Mouse (Mus musculus) embryo, embryonic 11 days (tissue): ENCODE measurements around the gene Limd1.
A peak's percentile ranks its signal among the peaks of the same experiment; 100 is the strongest.

Experiments used
- DNase-seq: peaks from one replicate; pipeline ENCODE4 v3.0.0-alpha.2; 2015

Limd1 gene

DNA sequence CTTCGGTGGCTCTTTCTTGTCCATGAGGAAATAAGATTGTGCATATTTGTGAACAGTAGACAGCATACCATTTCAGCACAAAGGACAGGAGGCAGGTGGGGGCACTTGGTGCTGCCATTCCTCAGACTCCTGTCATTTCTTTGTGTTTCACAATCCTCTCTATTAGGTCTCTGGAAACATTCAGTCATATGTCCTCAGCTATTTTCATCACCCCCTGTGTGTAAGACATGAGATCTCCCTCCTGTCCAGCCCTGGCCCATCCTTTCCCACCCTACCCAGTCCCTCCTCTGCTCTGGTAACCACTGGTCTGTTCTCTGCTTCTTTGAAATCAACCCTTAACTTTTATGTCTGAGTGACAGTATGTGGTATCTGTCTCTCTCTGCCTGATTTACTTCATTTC lies 5.1 kb downstream of the Limd1 start:
- DNase-seq, result no peak

DNA sequence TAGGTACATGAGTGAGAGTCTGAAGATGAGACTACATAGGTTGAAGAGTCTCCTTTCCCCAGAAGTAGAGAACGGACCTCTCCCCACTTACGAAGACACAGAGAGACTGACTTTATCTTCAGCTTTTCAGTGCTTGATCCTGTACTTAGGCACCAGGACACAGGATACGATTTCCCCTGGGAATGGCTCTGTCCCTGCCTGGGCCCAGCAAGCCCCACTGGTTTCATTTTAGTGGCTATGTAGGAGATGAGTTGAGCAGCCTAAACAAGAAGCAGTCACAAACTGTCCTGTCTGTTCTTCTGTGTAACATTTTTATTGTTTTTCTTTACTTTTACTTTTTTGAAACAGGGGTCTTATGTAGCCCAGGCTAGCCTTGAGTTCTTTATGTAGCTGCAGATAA lies 6.3 kb downstream of the Limd1 start:
- no peak for DNase-seq

DNA sequence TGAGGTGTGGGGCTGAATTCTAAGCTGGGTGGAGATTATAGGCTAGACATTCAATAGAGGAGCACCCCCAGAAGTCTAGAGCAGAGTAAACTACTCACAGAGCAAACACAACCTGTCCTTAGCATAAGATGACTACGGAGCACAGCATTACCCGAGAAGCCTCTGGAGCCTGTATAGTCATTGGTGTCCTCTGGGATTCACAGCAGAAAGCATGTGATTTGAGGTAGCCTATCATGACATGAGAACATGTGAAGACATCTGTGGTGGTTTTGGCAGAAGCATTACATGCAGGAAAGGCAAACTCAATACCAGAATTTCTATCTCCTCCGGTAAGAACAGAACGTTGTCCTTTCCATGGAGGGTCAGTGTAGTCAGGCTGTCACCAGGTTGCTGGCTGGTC lies 7.1 kb downstream of the Limd1 start:
- DNase-seq, result no peak

DNA sequence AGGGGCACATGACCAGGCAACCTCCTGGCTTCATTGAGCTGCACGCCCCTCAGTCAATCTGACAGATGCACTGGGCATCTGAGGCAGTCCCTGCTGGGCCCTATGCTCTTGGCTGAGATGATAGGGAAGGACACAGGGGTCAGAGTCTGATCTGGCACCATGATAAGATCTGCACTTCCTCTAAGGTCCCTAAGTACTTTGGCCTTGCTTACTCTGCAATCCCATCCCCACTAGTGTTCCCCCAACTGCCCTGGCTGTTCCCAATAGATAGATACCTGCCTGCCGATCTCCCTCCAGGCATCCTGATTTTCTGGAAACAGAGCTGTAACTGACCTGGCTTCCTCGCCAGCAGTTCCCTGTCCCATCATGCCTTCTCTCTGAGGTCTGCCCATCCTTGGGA lies 8.1 kb downstream of the Limd1 start:
- no peak for DNase-seq

DNA sequence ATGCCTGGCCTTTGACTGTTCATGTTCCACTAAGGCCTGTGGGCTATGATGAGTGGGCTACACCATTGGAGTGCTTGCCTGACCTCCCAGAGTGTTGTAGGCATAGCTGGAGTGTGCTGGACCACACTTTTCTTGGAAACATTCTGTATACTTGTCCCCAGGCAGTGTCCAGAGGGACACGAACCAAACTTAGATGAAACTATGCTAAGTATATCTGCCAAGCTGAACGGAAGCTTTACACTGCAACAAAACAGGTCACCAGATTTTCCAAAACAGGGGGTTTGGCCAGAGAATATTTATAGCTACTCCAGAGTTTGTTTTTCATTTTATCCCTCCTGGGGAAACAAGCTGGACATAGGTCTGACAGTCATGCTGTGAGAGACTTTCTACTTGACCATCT lies 10.6 kb downstream of the Limd1 start:
- DNase-seq, result no peak

DNA sequence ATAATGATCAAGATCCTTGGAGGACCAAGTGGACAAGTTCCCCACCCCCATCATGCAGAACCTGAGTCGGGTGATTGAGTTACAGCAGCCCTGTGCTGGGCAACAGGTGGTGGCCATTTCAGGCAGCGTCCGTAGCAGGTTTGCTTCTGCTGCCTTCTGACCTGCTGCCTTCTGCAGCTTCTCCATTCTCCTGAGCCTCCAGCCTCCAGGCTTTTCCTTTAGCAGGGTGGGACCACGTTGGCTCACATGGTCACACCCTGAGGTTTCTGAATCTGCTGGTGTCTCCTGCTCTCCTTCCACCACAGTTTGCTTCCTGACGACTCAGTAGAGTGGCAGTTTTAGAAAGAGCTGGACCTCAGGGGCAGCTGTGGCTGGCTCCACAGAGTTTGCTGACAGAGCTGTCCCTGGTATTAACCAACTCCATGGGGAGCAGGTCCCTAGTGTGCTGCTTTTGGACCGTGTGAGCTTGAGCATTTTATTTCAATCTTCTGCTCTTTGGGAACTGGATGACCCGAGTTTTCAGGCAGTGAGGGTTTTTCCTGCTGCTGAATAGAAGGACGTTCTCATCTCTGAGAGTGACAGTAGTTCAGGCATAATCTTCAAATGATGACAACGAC lies 11.3 kb downstream of the Limd1 start:
- DNase-seq, result no peak

DNA sequence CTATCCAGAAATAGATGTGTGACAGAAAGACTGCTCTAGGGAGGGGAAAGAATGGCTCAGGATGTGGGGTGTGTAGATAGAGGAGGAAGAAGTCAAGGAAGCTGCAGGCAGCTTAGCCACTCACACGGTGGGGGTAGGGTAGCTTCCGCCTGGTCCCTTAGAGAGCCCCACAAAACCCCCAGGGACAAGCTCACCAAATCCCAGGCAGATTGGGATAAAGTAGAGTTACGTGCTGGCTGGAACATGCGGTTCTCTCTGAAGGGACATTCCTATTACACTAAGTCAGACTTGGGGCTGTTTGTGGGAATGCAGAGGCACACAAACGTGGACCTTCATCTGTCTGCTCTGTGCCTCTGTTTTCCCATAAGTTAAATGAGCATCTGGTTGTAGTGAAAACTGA lies 12.4 kb downstream of the Limd1 start:
- DNase-seq, result no peak

DNA sequence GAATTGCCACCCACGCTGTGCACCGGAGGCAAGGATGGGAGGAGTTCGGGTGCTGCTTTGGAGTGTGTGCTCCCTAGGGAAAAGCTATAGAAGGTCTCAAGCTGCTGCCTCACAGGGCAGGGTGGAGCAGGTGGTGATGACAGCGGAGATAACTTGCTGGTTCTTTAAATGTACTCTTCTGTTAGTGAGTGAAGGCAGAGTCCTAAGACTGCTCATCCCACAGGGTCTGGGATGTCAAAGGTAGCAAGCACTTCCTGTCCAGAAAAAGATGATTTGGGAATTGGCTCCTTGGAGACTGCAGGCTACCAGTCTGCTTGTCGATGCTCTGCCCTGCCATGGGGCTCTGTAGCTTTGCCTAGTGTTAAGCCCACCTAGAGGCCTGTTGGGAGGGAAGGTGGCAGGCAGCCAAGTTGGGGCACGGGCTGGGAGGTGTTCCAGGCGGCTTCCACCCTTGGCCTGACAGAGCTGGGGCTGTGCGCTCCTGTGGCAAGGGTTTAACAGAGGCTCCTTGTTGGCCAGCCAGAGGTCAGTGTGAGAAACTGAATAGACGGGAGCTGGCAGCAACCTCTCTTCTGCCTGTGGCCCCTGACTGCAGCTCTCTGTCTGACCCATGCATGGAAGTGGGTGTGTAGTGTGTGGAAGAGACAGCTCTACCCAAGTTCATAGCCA lies 13.5 kb downstream of the Limd1 start:
- no peak for DNase-seq

DNA sequence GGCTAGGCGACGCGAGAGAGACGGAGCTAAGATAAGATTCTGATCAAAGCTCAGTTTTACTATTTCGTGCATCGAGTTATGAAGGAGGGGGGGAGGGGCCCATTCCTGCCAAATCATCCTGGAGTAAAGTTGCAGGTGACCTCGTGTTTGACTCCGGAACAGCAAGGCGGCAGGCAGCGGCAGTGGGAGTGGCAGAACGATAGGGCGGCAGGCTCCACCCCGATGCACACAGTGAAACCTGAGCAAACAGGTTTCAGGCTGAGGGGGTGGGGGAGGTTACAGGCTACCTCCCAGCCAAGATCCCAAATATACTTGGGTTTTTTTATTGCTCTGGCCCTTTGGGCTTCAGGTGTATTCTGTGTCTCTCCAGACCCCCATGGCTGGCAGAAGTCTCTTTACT lies 18.2 kb downstream of the Limd1 start:
- DNase-seq, result peak; percentile 55

DNA sequence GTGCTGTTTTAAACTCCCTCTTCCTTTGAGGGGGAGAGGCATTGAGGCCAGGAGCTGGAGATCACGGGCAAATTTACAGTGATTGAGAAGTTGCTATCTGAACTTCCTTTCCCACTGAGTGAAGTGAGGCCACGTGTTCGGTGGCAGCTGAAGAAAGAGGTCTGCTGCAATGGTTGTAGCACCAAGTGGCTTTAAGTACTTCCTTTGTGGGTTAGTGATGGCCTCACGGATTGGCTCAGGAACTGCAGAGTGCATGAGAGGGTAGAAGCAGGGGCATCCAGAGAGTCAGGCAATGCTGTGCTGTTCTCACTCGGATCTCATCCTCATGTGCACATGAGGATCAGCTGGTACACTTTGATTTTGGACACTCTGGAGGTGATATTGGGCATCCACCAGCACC lies 19.4 kb downstream of the Limd1 start:
- DNase-seq, result no peak

DNA sequence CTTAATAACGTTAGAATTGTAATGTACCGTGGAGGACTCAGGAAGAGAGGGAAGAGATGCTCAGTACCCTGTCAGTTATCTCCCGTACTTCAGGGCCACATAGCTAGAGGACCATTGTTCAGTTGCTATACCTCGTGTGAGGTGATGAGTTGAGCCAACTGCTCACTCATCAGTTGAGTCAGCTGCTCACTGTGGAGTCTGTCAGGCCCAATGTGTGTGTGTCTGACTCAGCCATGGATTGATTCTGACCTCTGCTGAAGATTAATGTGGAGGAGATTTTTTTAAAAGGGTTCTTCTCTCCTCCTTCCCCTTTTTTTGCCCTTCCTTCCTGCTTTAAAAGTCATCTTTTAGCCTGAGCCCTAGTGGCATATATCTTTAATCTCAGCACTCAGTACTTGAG lies 22.0 kb downstream of the Limd1 start:
- no peak for DNase-seq

DNA sequence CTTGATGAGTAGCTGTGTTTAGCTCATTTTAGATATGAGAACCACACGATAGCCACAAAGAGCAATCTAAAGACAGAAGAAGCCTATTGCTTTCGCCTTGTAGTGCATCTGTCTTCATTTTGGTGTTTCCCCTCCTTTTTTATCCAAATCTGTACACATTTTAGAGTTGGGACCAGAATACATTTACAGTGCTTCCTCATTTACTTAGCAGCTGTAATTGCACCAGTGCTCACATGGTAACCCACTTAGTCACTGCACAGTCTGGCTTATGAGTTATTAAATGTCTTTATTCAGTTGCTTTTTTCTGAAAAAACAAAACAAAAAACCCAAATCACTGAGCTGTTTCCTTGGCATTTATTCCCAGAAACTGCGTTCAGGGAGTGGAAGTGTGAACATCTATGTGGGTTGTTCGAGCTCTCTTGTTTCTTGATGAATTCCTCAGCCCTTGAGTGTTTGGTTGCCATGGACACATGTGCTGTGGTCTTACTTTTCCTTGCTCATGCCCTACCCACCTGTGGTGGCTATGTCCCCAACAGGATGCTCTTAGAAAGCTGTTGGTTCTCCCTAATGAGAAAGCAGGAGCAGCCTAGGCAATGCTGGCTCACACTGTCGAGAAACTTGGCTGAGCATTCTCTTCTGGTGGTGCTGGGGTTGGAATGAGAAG lies 24.8 kb downstream of the Limd1 start:
- DNase-seq, result no peak

DNA sequence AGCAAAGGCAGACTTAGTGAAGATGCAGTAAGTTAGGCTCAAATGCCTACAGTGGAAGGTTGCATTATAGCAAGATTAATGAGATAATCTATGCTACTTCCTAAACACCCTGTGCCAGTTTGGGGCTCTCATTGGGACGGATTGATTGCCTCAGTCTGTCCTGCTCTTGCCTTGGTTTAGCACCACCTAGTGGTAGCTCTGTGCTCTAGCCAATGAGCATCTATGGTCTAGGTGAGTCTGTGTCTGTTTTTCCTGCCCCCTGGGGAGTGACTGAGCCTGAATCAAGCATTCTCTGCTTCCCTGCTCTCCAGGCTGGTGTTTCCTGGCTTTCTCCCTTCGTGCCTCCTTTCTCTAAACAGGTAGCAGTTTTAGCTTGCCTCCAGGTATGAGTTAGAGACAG lies 25.8 kb downstream of the Limd1 start:
- DNase-seq, result peak; percentile 83

DNA sequence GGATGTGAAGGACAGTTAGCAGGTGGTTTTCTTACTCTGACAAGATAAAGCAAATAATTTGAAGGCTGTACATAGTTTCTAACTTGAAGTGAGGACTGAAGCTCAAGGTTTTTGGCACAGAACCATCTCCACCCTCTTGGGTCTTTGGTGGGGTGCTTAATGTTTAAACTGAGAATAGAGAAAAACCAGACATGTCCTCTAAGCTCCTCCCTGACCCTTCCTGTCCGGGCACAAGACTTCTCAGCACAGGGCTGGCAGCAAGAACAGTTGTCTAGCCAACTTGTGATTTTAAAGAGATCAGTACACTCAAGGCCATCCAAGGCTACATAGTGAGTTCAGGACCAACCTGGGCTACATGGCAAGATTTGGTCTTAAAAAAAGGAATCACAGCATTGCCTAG lies 27.1 kb downstream of the Limd1 start:
- DNase-seq, result no peak

DNA sequence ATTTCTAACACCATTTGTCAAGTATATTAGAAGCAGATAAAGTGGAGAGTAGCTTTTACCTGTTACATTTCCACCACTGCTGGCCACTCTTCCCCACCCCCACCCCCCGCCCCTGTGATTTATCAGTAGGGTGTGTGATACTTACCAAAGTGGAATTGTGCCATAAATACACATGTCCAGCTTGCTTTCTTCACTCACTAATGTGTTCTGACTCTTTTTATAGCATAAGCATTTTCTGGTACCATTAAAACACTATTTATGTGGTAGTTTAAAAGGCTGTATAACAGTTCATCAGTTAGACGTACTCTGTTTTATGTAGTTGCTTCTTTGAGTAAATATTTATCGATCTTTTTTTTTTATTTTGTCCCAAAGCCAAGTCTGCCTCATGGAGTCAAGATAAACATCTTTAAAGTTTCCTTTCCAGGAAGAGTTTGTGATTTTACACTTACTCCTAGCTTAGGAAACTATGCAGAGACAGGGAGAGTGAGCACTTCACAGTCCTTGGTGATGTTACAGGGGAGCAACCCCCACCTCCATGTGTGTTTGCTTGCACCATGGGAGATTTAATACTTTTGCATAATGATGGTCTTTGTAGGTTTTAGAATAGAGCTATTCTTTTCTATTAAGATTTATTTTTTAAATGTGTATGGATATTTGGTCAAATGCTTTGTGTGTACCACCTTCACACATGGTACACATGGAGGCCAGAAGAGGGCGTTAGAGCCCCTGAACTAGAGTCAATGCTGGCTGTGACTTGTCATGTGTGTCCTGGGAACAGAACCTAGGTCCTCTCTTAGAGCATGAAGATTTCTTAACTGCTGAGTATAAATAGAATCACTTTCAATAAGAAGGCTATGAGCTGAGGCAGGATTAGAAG lies 28.0 kb downstream of the Limd1 start:
- DNase-seq, result no peak

DNA sequence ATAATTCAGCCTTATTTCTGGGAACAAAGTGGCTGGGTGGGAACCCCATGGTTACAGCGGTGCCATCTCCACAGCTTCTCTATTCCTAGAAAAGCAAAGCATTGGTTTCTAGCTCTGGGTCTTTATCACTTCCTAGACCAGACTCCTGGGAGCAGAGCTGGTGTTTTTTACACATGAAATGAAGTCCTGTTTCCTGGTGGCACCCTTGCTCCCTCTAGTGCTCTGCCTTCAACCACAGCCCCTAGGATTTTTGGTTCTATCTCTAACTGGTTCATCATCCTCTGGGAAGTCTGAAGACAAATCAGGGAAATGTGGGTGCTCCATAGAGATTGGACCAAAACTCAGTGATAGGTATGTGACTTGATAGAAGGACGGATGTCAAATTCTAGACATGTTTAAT lies 28.9 kb downstream of the Limd1 start:
- no peak for DNase-seq

DNA sequence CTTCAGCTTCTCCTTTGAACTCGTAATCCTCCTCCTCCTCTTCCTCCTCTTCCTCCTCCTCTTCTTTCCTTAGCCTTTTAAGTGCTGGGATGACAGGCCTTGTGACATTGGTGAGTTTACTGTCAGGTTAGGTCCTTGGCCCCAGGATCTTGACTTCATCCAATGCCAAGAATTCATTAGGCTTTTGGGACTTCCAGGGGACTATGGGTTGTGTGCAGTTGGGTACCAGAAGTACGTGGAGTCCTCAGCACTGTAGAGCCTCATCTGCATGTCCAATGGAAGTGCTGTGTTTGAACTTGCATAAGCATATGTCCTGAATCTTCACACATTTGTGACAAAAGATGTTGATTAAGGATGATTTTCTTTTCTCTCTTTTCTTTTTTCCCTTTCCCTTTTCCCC lies 30.5 kb downstream of the Limd1 start:
- no peak for DNase-seq

DNA sequence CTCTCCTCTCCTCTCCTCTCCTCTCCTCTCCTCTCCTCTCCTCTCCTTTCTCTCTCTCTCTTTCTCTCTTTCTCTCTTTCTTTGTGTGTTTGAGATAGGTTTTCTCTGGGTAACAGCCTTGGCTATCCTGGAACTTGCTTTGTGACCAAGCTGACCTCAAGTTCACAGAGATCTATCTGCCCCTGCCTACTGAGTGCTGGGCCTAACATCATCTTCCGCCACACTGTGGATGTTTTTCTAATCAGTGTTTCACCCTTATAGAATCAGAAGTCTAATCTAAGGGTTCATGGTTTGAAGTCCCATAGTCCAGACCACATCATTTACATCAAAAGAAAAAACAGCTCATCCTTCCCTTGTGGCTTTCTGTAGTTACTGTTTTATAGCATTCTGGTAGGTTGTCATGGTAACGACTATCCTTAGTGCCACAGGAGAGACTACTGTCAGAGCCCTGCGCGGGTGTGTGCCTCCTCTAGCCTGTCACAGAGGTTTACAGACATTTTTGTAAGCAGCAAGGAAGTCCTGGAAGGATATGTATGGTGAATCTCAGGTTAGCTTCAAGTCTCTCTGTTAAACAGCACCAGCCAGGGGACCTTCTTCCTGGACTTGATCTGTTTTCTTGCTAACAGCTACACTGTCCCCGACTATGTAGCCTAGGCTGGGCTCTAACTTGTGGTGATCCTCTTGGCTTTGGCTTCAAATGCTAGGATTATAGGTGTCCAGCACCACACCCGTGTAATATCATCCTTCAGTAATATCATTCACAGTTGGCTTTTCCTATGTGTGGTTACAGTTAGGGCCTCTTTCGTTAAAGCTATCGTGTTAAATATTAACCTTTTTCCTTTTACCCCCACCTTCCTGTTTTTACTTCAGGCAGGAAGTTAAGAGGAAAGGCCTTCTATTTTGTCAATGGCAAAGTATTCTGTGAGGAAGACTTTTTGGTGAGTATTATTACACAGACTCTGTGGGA lies 31.4 kb downstream of the Limd1 start:
- no peak for DNase-seq

DNA sequence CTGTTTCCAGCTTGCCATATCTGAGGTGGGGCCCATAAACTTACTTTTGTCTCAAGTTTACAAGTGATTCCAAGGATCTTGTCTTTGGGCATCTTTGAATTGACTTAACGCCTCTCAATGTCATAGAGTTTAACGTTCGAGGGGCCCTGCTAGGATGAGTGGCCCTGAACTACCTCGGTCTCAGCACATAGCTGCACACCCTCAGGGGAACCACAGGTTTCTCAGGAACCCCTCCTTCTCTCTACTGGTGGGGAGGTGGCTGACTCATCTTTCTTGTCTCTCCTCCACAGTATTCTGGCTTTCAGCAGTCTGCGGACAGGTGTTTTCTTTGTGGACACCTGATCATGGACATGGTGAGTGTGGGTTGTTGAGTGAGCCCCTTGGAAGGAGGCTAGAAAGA lies 32.4 kb downstream of the Limd1 start:
- DNase-seq, result no peak

DNA sequence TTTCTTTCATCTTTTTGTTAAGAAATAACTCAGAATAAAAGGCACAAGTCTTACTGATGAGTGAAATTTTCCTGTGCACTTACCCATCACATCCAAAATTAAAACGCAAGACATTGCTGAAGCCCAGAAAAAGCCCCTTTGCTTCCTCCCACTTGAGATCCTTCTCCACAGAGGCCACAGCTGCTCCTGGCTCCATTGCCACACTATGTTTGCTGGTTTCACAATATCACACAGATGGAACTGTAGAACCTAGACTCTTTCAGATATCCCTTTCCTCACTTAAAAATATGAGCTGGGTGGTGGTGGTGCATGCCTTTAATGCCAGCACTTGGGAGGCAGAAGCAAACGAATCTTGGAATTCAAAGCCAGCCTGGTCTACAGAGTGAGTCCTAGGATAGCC lies 34.0 kb downstream of the Limd1 start:
- DNase-seq, result no peak

DNA sequence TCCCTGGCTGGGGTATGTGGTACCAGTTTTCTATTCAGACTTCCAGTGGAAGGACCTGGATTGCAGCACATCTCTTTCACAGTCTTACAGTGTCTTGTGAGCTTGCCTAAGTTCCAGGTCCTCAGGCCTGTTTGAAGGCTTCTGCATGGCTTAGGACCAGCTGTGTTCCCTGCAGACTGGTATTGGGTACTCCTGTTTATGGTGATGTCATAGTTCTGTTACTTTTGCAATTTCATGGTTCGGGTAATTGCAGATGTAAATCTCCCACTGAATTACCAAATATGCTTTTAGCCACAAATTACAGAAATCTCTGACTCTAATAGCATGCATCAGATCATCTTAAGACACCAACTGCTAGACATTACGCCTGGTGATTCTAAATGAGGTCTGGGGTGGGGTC lies 36.6 kb downstream of the Limd1 start:
- DNase-seq, result no peak

DNA sequence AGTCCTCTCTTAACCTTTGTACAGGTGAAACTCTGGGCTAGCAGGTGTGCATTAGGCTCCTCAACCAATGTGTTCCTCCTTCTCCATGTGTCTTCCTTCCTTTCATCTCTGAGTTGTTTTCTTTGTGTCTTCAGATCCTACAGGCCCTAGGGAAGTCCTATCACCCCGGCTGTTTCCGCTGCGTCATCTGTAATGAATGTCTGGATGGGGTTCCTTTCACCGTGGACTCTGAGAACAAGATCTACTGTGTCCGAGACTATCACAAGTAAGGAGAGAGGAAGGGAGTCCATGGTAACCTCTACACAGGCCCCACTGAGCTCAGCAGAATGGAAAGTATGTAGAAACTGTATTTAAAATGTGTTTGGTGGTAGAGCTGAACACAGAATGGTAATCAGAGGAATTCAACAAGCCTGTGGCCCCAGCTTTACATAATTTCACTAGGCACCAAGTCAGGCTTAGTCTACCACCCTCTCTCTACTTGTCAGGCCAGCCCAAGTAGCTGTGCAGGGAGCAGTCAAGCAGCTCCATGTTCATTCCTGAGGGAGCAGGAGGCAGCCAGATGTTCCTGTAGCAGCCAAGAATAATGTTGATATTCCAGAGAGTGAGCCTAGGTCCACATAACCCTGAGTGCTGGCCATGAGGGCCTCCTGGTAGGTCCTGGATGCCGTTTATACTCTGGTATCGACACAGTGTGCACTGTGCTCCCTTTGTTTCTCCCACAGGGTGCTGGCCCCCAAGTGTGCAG lies 38.3 kb downstream of the Limd1 start:
- no peak for DNase-seq
